Mouse (Mus musculus) skeletal muscle tissue, adult 2 months (tissue): ENCODE results near the gene Olfr1252.

ENCODE experiments used
- DNase-seq: peaks from one replicate; pipeline ENCODE4 v3.0.0-alpha.2; 2012; ENCODE audit warnings: low read depth, low spot score

Olfr1252 gene

DNA sequence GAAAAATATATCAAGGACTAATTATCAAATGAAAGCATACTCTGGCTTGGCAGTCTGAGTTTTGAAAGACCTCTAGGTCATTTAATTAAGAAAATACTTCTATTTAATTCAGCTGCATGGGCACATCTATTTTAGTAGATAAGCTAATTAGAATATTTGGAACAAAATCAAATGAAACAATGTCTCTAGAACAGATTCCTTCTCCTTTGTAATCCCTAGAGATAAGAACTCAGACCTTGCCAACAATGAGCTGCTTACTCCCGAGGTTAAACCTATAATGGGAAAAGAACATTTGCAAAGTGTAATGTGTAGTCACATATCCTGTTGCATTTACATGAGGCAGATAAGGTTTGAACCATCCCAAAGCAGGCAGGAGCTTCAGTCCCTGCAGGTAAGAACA is at the start of gene Olfr1252:
TSS of gene Olfr1252 (minus strand) at position 101 of the 400 bp plus-strand sequence.
- no peak for DNase-seq

DNA sequence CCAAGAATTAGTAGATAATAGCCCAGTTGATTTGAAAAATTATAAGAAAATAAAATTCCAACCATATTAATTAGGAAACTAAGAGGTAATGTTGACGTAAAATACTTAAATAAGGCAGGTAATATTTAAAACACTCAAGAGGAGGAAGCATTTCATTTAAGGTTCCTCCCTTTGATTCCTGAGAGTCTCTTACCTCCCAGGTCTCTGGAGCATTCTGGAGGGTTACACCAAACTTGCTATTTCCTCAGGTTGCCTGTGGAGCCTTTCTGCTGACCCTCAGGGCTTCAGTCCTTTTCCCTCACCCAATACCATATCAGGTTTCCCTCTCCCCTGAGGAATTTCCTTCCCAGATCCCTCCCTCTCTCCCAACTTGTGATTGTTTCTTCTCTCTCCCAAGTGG is 32.2 kb upstream of the Olfr1252 start, which contains the start of gene Olfr1253:
TSS of gene Olfr1253 (minus strand) at position 101 of the 400 bp plus-strand sequence.
- DNase-seq = no peak

DNA sequence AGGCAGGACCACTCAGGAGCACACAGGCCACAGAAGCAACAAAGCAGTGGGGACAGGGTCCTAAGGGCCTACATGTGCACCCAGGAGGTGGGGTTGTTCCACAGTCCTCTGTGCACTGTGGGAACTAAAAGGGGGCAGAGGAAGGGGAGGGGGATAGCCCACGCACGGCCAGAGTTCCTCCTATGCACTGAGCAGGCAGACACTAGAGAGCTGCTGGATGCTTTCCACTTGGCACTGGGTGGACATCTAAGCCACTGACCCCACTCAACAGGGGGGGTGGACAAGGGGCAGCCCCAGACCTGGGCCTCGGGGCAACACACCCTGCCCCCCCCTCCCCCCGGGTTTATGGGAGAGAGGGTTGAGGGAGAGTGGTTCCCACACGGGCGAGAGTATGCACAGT is 32.8 kb downstream of the Olfr1252 start:
- no peak for DNase-seq

DNA sequence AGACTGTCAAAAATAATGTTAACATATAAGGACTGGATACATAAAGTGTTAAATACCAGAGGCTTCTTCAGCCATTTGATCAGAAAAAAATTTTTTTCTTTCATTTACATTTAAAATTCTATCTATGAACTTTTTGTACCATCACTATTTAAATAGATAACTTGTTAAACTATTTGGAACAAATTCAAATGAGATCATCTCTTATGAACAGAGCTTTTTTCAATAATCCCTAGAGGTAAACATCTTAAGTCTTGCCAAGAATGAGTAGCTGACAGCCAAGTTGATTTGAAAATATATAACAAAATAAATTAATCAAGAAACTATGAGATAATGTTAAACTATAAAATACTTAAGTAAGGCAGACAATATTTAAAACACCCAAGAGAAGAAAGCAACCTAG is 53.0 kb downstream of the Olfr1252 start, which contains the start of gene Olfr1251:
TSS of gene Olfr1251 (minus strand) at position 101 of the 400 bp plus-strand sequence.
- DNase-seq = no peak
